Mouse (Mus musculus) right cerebral cortex, postnatal 10 days (tissue): ENCODE measurements around the gene Nupl1.
A peak's percentile ranks its signal among the peaks of the same experiment; 100 is the strongest.

Experiments
- DNase-seq, 2 experiments: peaks; one replicate each; pipeline ENCODE4 v3.0.0; 2021; ENCODE audit warnings: low spot score in 2 of 2

The Nupl1 gene

GRCm38 (mm10) chr14:60251281-60252003, at the start of gene Nupl1, which contains the start of gene Gm49336:
TSS of gene Nupl1 (minus strand) at chr14:60251431.
TSS of gene Gm49336 (minus strand) at chr14:60251507.
- DNase-seq: peak; percentile 99

GRCm38 (mm10) chr14:60301024-60301423, 49.8 kb upstream of the Nupl1 start:
- DNase-seq: no peak

GRCm38 (mm10) chr14:60300224-60300991, 49.2 kb upstream of the Nupl1 start:
- DNase-seq: peak in 1 of 2 experiments; percentile 32

- no peak for DNase-seq
Observed at GRCm38 (mm10) chr14:60295531-60295930, 44.3 kb upstream of the Nupl1 start.

GRCm38 (mm10) chr14:60290363-60290762, 39.1 kb upstream of the Nupl1 start:
- DNase-seq: no peak

- DNase-seq: no peak
Observed at GRCm38 (mm10) chr14:60286194-60286863, 35.1 kb upstream of the Nupl1 start.

- DNase-seq: no peak
Observed at GRCm38 (mm10) chr14:60275301-60276276, 24.4 kb upstream of the Nupl1 start.

- DNase-seq: no peak
Observed at GRCm38 (mm10) chr14:60273346-60273745, 22.1 kb upstream of the Nupl1 start.

- DNase-seq: no peak
Observed at GRCm38 (mm10) chr14:60269333-60269732, 18.1 kb upstream of the Nupl1 start.

GRCm38 (mm10) chr14:60264990-60265876, 14.0 kb upstream of the Nupl1 start, which contains the start of gene Mtmr6:
TSS of gene Mtmr6 (plus strand) at chr14:60265228.
- peak; percentile 96 to 97 for DNase-seq

GRCm38 (mm10) chr14:60262316-60262715, 11.1 kb upstream of the Nupl1 start:
- DNase-seq: no peak

- DNase-seq: no peak
Observed at GRCm38 (mm10) chr14:60257851-60258250, 6.6 kb upstream of the Nupl1 start.

GRCm38 (mm10) chr14:60257101-60257500, 5.9 kb upstream of the Nupl1 start:
- no peak for DNase-seq

- no peak for DNase-seq
Observed at GRCm38 (mm10) chr14:60256356-60256755, 5.1 kb upstream of the Nupl1 start.

GRCm38 (mm10) chr14:60254774-60255173, 3.5 kb upstream of the Nupl1 start:
- no peak for DNase-seq

GRCm38 (mm10) chr14:60253466-60253865, 2.2 kb upstream of the Nupl1 start:
- no peak for DNase-seq

- DNase-seq: peak; percentile 42 to 63
Observed at GRCm38 (mm10) chr14:60252004-60253000, 1.1 kb upstream of the Nupl1 start.

- DNase-seq: peak in 1 of 2 experiments; percentile 63
Observed at GRCm38 (mm10) chr14:60250879-60251278, 352 bp downstream of the Nupl1 start.

- no peak for DNase-seq
Observed at GRCm38 (mm10) chr14:60250366-60250765, 865 bp downstream of the Nupl1 start.
